Mouse (Mus musculus): ENCODE measurements around the gene Nfam1. TPM values are rescaled to one million over a fixed set of nuclear protein-coding genes. Genes with fewer than 3 reads are reported as not detected.
"Not testable (repeated sequence)": the region's sequence is repeated elsewhere in the genome, so short reads cannot be mapped to it uniquely, and the experiment has no call there.

Nfam1 gene
- polyA plus RNA-seq, 1 experiment, result 0.04 TPM

GRCm38 (mm10) chr15:83059233-83059660 lies 26.1 kb upstream of the Nfam1 start:
- Histone ChIP-seq H3K4me3 (replicated peaks) (no peak overlapping the region), H3K27me3 (ENCODE audit: control insufficient read depth) (peaks cover 41% of the 10 kb centered on the region), H3K36me3 (ENCODE audit: control insufficient read depth) (no peaks in the 10 kb centered on the region), H3K4me1 (ENCODE audit: control insufficient read depth) (peaks cover 15% of the 10 kb centered on the region), H3K9me3 (ENCODE audit: control insufficient read depth, low read length) (peaks cover 12% of the 10 kb centered on the region)
- TF ChIP-seq GATA1 (IDR thresholded peaks at IDR 0.05; ENCODE audit: low read length) (no peak), TAL1 (IDR thresholded peaks at IDR 0.05; ENCODE audit: low read length) (no peak)

DNA sequence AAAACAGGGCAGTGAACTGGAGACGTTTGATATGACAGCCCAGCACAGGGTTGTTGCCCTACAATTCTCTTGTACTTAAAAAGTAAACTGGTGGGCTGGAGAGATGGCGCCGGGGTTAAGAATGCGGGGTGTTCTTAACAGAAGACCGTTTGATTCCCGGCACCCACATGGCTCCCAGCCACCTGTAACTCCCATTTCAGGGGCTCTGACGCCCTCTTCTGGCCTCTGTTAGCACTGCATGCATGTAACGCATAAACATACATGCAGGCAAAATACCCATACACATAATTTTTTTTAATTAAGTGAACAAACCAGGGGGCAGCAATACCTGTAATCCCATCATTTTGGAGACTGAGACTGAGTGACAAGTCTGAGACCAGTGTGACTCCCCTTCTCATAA lies 24.4 kb upstream of the Nfam1 start:
- H3K36me3 ChIP-seq (ENCODE audit: control insufficient read depth), result no peaks in the 10 kb centered on the region
- H3K4me3 ChIP-seq (replicated peaks), result no peak overlapping the region
- TF ChIP-seq GATA1 (IDR thresholded peaks at IDR 0.05; ENCODE audit: low read length) (no peak), TAL1 (IDR thresholded peaks at IDR 0.05; ENCODE audit: low read length) (no peak)
- peaks cover 13% of the 10 kb centered on the region for H3K4me1 ChIP-seq (ENCODE audit: control insufficient read depth)
- H3K27me3 ChIP-seq (ENCODE audit: control insufficient read depth), result peaks cover 41% of the 10 kb centered on the region
- peaks cover 8% of the 10 kb centered on the region for H3K9me3 ChIP-seq (ENCODE audit: control insufficient read depth, low read length)

DNA sequence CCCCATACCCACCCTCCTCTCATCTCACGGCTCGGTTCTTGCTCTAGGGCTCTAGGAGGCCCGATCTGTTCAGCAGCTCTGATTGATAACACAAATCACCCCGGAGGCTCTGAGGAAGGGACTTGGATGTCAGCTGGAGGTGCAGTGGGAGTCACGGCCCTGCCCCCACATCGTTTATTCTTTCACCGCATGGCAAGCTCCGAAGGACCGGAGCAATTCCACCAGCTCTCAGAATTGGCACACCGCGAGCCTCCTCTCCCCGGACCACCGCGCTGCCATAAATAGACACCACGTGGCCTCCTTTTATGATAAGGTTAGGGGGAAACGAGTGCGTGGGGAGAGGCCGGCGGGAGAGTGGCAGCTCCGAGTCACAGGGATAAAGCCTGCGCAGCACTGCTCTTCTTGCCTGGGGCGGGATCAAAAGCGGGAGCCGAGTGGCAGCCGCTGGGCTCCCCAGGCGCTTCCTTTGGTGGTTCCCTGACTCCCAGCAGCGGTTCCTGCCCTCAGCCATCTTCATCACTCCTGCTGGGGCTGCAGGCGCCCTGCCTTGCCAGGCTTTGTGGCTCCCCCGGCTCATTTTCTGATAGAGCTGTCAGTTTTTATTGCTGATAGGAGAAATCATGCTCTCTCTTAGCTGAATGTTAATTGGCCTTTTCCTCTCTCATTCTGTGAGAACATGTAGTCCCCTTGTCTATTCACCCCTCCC lies 23.4 kb upstream of the Nfam1 start:
- no peak for TF ChIP-seq GATA1 (IDR thresholded peaks at IDR 0.05; ENCODE audit: low read length)
- peaks cover 8% of the 10 kb centered on the region for H3K4me1 ChIP-seq (ENCODE audit: control insufficient read depth)
- H3K4me3 ChIP-seq (replicated peaks), result no peak overlapping the region
- peaks cover 6% of the 10 kb centered on the region for H3K9me3 ChIP-seq (ENCODE audit: control insufficient read depth, low read length)
- peaks cover 36% of the 10 kb centered on the region for H3K27me3 ChIP-seq (ENCODE audit: control insufficient read depth)
- no peaks in the 10 kb centered on the region for H3K36me3 ChIP-seq (ENCODE audit: control insufficient read depth)

DNA sequence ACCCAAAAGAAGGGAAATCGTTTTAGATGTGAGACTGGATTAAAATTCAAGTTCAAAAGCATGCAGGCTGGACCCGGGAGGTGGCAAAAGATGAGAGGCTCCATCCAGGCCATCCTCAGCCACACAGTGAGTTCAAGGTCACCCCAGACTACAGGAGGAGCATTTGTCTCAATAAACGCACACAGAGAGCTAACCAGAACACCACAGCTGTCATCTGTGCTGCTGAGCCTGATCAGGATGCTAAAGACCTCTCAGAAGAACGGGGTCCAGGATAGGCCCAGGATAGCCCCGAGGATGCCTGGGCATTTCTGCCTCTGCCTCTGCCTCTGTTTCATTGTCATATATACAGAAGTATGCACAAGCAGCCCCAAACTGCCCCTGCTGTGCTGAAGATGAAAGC lies 22.5 kb upstream of the Nfam1 start:
- peaks cover 7% of the 10 kb centered on the region for H3K4me1 ChIP-seq (ENCODE audit: control insufficient read depth)
- no peak overlapping the region for H3K4me3 ChIP-seq (replicated peaks)
- TF ChIP-seq GATA1 (IDR thresholded peaks at IDR 0.05; ENCODE audit: low read length), result no peak
- TF ChIP-seq TAL1 (IDR thresholded peaks at IDR 0.05; ENCODE audit: low read length), result no peak
- peaks cover 34% of the 10 kb centered on the region for H3K27me3 ChIP-seq (ENCODE audit: control insufficient read depth)
- H3K36me3 ChIP-seq (ENCODE audit: control insufficient read depth), result no peaks in the 10 kb centered on the region
- H3K9me3 ChIP-seq (ENCODE audit: control insufficient read depth, low read length), result peaks cover 6% of the 10 kb centered on the region

GRCm38 (mm10) chr15:83053261-83053660 lies 20.2 kb upstream of the Nfam1 start:
- Histone ChIP-seq H3K4me1 (ENCODE audit: control insufficient read depth) (no peaks in the 10 kb centered on the region), H3K9me3 (ENCODE audit: control insufficient read depth, low read length) (peaks cover 6% of the 10 kb centered on the region), H3K4me3 (replicated peaks) (no peak overlapping the region), H3K36me3 (ENCODE audit: control insufficient read depth) (no peaks in the 10 kb centered on the region), H3K27me3 (ENCODE audit: control insufficient read depth) (peaks cover 28% of the 10 kb centered on the region)
- TF ChIP-seq GATA1 (IDR thresholded peaks at IDR 0.05; ENCODE audit: low read length) (no peak), TAL1 (IDR thresholded peaks at IDR 0.05; ENCODE audit: low read length) (no peak)

DNA sequence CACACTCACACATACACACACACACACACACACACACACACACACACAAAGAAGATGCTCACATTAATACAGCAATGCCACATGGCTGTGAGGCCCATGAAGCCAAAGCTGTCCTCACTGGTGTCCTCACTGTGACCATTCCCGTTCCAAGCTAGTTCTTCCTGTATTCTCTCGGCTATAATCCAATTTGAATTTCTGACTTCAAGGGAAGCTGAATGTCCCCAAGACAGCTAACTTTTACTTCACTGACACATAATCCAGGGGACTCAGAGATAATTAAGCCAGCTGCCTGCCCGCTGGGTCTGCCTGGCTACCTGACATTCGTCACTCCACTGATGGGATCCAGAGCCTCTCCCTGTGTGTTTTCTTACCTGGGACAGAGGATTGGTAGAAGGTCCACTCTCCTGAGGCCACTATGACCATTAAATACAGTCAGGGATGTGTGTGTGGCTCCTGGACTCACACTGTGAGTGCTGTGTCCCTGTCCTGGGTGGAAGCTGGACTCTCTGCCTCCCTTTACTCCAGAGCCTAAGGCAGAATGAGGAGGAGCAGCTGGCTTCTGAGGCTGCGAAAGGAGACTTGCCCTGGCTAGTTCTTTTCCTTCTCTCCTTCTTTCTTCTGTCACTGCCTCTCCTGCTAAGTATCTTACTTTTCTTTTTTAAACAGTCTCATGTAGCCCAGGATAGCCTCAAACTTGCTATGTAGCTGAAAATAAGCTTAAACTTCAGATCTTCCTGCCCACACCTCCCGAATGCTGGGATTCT lies 19.4 kb upstream of the Nfam1 start:
- H3K4me3 ChIP-seq (replicated peaks), result no peak overlapping the region
- H3K9me3 ChIP-seq (ENCODE audit: control insufficient read depth, low read length), result peaks cover 4% of the 10 kb centered on the region
- H3K36me3 ChIP-seq (ENCODE audit: control insufficient read depth), result no peaks in the 10 kb centered on the region
- peaks cover 22% of the 10 kb centered on the region for H3K27me3 ChIP-seq (ENCODE audit: control insufficient read depth)
- no peak for TF ChIP-seq GATA1 (IDR thresholded peaks at IDR 0.05; ENCODE audit: low read length)
- TF ChIP-seq TAL1 (IDR thresholded peaks at IDR 0.05; ENCODE audit: low read length), result no peak
- H3K4me1 ChIP-seq (ENCODE audit: control insufficient read depth), result no peaks in the 10 kb centered on the region

DNA sequence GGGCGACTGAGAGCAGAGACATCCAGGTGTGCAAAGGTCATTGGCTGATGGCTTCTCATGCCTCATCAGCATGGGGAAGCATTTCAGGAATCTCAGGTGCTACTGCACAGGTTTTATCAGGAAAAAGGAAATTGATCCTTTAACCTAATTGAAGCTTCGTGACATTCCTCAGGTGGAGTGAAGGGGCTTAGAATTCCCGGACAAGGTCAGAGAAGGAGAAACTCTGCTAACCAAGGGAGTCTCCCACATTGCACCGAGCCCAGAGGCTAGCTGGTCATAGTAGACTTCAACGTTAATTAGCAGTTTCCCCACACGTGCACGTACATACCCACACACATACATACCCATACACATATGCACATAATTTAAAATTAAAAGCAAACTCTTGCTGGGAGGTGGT lies 13.6 kb upstream of the Nfam1 start:
- Histone ChIP-seq H3K9me3 (ENCODE audit: control insufficient read depth, low read length) (peaks cover 7% of the 10 kb centered on the region), H3K36me3 (ENCODE audit: control insufficient read depth) (no peaks in the 10 kb centered on the region), H3K27me3 (ENCODE audit: control insufficient read depth) (no peaks in the 10 kb centered on the region), H3K4me1 (ENCODE audit: control insufficient read depth) (no peaks in the 10 kb centered on the region), H3K4me3 (replicated peaks) (no peak overlapping the region)
- TF ChIP-seq TAL1 (IDR thresholded peaks at IDR 0.05; ENCODE audit: low read length), result no peak
- TF ChIP-seq GATA1 (IDR thresholded peaks at IDR 0.05; ENCODE audit: low read length), result no peak

DNA sequence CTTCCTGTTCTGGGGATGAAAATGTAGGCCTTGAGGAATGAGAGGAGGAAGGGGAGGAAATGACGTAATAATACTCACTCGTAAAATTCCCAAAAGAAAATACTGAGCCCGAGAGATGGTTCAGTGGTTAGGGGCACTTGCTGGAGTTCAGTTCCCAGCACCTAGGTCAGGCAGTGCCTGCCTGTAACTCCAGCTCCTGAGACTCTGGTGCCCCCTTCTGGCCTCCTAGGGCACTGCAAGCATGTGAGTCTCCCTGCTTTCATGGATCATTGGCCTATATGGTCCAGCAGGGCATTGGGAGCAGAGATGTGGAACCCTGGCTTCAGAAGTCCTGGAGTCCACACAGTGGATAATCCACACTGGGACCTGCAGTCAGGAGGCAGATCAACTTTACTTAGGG lies 13.2 kb upstream of the Nfam1 start:
- Histone ChIP-seq H3K36me3 (ENCODE audit: control insufficient read depth) (no peaks in the 10 kb centered on the region), H3K4me1 (ENCODE audit: control insufficient read depth) (no peaks in the 10 kb centered on the region), H3K9me3 (ENCODE audit: control insufficient read depth, low read length) (peaks cover 7% of the 10 kb centered on the region), H3K4me3 (replicated peaks) (no peak overlapping the region), H3K27me3 (ENCODE audit: control insufficient read depth) (no peaks in the 10 kb centered on the region)
- TF ChIP-seq TAL1 (IDR thresholded peaks at IDR 0.05; ENCODE audit: low read length) (no peak), GATA1 (IDR thresholded peaks at IDR 0.05; ENCODE audit: low read length) (no peak)

- not testable (repeated sequence) for H3K4me3 ChIP-seq (replicated peaks); H3K4me1 ChIP-seq (ENCODE audit: control insufficient read depth); H3K9me3 ChIP-seq (ENCODE audit: control insufficient read depth, low read length); H3K36me3 ChIP-seq (ENCODE audit: control insufficient read depth); H3K27me3 ChIP-seq (ENCODE audit: control insufficient read depth)
Measured at GRCm38 (mm10) chr15:83045565-83045964, 12.5 kb upstream of the Nfam1 start.

Measured in erythroblast, embryonic 14.5 days (primary cell).